Mouse (Mus musculus) heart, postnatal 0 days (tissue): ENCODE data around the gene Sel1l3. TPM values are rescaled to one million over a fixed set of nuclear protein-coding genes. Genes with fewer than 3 reads are reported as not detected.

Experiments
- ATAC-seq: fragments of 200-750 bp; cut with Nextera tagmentation; 2 replicates; pipeline ENCODE4 v1.8.0; 2017; ENCODE audit warnings: low read depth, moderate number of reproducible peaks, moderate library complexity; ENCODE audit not compliant: insufficient read depth
- DNase-seq: peaks from one replicate; pipeline ENCODE4 v3.0.0-alpha.2; 2016; ENCODE audit warnings: low spot score
- H3K27ac ChIP-seq: fragments of 300-500 bp; sonication (generic); 2 replicates; pipeline ENCODE4 v1.5.1; 2014; ENCODE audit warnings: low read depth, mild to moderate bottlenecking
- H3K27me3 ChIP-seq: fragments of 300-500 bp; sonication (generic); 2 replicates; pipeline ENCODE4 v1.6.1; 2014; ENCODE audit warnings: low read length, mixed read lengths; ENCODE audit not compliant: control insufficient read depth, insufficient read depth
- H3K36me3 ChIP-seq: fragments of 300-500 bp; sonication (generic); replicated peaks from 2 replicates; pipeline ENCODE4 v1.6.1; 2014; ENCODE audit warnings: low read length, mixed read lengths; ENCODE audit not compliant: control insufficient read depth, insufficient read depth
- H3K4me1 ChIP-seq: fragments of 300-500 bp; sonication (generic); 2 replicates; pipeline ENCODE4 v1.6.1; 2014; ENCODE audit warnings: antibody characterized with exemption; ENCODE audit not compliant: control insufficient read depth, insufficient read depth
- H3K4me2 ChIP-seq: fragments of 300-500 bp; sonication (generic); 2 replicates; pipeline ENCODE4 v1.6.1; 2014; ENCODE audit warnings: low read depth, mild to moderate bottlenecking, low read length, moderate library complexity
- H3K4me3 ChIP-seq: fragments of 300-500 bp; sonication (generic); 2 replicates; pipeline ENCODE4 v1.5.1; 2014; ENCODE audit warnings: low read depth, low read length
- H3K9ac ChIP-seq: fragments of 300-500 bp; sonication (generic); replicated peaks from 2 replicates; pipeline ENCODE4 v1.6.1; 2014; ENCODE audit warnings: low read depth, low read length, mixed read lengths
- H3K9me3 ChIP-seq: fragments of 300-500 bp; sonication (generic); replicated peaks from 2 replicates; pipeline ENCODE4 v1.6.1; 2016; ENCODE audit warnings: low read length; ENCODE audit not compliant: control insufficient read depth
- CTCF ChIP-seq: IDR thresholded peaks from 2 replicates; pipeline ENCODE4 v1.5.1; 2016; ENCODE audit warnings: antibody characterized with exemption, control low read depth, low read depth
- EP300 ChIP-seq: IDR thresholded peaks from 2 replicates; pipeline ENCODE4 v1.6.1; 2016; ENCODE audit warnings: antibody characterized with exemption, low read depth
- WGBS: fragments of 180-500 bp; shearing (Covaris S2); extraction: QIAGEN DNeasy Blood & Tissue Kit; methylation state at CpG from one replicate; pipeline ENCODE4 v1.1.7; 2014; 5-methylcytosine and 5-hydroxymethylcytosine counted together
- polyA plus RNA-seq: library from polyadenylated mRNA; unstranded; fragments of >200 nt; fragmentation: Nextera tagmentation; extraction: Ambion mirVana; gene quantifications from 2 replicates; pipeline ENCODE4 v1.2.1, GENCODE M21; 2015
- total RNA-seq: library from RNA; depleted of rRNA; stranded (reverse); fragments of >200 nt; gene quantifications from 2 replicates; pipeline ENCODE4 v1.2.3, GENCODE M21; 2014; ENCODE audit warnings: low replicate concordance

Sel1l3 gene
- total and polyA plus RNA-seq, 2 experiments from 2014 or later, result 0.14 to 1.4 TPM

DNA sequence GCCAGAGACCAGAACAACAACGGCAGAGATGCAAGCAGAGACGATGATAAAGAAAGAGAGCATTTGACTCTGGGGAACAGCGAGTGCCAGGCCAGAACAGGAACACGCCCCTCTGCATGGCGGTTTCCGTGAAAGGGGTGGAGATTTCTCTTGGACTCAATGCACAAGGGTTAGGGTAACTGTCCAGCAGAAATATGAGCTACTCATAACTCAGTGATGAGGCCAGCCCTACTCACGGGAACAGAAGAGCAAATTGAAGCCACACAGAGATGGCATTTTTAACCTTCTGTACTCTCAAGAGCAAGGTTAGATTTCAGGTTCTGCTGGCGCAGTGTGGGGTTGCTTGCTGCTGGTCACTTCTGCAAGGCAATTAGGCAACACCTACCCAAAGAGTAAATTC, 11.0 kb downstream of the Sel1l3 start:
- Histone ChIP-seq H3K9ac (no peak overlapping the region), H3K27ac (no peak overlapping the region), H3K27me3 (no peaks in the 10 kb centered on the region), H3K9me3 (no peaks in the 10 kb centered on the region), H3K4me3 (no peak overlapping the region), H3K36me3 (no peaks in the 10 kb centered on the region), H3K4me1 (no peaks in the 10 kb centered on the region), H3K4me2 (no peak overlapping the region)
- DNase-seq, result no peak
- TF ChIP-seq CTCF, result no peak
- no peak for TF ChIP-seq EP300
- no peak for ATAC-seq
- 59% methylated on average over 8 of the region's 8 CpGs for WGBS

DNA sequence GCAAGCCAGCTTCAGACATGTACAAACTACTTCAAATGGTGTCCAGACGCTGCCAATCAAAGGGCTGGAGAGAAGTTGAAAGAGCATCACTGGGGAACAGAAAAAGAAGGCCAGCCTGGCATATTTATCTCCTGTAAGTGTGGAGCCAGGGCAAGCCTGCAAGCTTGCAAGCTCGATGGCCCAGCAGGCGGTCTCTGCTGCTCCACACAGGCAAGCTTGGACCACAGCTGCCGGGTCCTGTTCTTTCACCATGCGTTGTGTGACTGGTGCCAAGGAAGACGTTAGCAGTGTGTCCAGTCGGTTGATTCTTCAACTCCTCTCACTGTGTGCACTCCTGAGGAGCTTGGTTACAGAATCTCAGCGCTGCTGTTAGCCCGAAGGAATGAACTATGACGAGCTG, 12.9 kb downstream of the Sel1l3 start:
- Histone ChIP-seq H3K4me2 (no peak overlapping the region), H3K4me3 (no peak overlapping the region), H3K27me3 (no peaks in the 10 kb centered on the region), H3K27ac (no peak overlapping the region), H3K4me1 (no peaks in the 10 kb centered on the region), H3K9ac (no peak overlapping the region), H3K36me3 (no peaks in the 10 kb centered on the region), H3K9me3 (no peaks in the 10 kb centered on the region)
- WGBS, result 79% methylated on average over 10 of the region's 10 CpGs
- TF ChIP-seq CTCF, result no peak
- no peak for TF ChIP-seq EP300
- ATAC-seq (no peak), DNase-seq (no peak)

DNA sequence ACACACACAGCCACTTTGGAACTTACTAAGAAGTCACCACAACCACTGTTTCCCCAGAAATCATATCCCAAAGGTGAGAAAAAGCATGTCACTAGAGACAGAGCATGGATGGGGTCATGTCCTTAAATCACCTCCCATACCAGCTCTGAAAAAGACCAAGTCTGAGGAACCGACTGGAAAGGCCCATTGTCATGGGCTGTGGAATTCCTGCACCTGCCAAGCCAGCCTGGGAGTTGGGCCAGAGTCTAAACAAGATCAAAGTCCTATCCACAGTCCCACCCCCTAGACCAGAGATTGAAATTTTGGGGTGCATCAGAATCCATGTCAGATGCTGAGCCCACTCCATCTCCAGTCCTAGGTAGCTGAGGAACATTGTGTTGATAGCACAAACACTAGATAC, 15.3 kb downstream of the Sel1l3 start:
- H3K4me2 ChIP-seq, result no peak overlapping the region
- H3K36me3 ChIP-seq, result no peaks in the 10 kb centered on the region
- H3K9ac ChIP-seq, result no peak overlapping the region
- no peaks in the 10 kb centered on the region for H3K9me3 ChIP-seq
- no peaks in the 10 kb centered on the region for H3K27me3 ChIP-seq
- no peak overlapping the region for H3K4me3 ChIP-seq
- ATAC-seq (no peak), DNase-seq (no peak)
- H3K27ac ChIP-seq, result no peak overlapping the region
- H3K4me1 ChIP-seq, result no peaks in the 10 kb centered on the region
- WGBS, result 23% methylated on average over 1 of the region's 1 CpGs
- no peak for TF ChIP-seq CTCF
- TF ChIP-seq EP300, result no peak

DNA sequence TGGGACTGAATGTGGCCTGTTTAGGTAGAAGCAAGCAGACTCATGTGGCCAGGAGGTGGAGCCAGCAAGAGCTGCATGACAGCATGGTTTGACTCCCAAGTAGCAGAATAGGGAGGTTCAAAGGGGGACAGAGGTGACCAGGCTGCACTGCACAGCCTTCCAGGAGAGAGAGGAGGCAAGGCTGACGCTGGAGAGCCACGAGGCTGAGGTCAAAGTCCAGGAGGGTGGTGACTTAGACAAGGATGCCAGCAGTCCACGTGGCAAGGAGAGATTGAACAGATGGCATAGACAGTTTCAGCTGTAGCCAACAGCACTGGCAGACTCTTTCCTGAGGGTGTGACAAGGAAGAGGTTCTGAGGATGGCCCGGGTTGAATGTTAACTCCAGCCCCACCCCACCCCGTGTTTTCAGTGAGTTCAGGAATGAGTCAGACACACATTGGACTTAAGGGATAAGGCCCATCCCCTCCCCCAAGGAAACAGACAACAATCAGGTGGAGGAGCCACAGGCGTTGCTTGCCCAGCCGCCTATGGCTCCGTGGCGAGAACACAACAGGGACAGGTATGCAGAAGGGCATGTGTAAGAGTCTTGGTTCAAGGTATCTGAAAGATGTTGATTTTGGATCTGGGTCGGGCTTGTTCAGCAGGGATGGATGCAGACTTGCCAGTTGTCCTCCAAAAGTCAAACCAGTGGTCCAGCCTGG, 17.2 kb downstream of the Sel1l3 start:
- DNase-seq, result no peak
- 53% methylated on average over 10 of the region's 10 CpGs for WGBS

DNA sequence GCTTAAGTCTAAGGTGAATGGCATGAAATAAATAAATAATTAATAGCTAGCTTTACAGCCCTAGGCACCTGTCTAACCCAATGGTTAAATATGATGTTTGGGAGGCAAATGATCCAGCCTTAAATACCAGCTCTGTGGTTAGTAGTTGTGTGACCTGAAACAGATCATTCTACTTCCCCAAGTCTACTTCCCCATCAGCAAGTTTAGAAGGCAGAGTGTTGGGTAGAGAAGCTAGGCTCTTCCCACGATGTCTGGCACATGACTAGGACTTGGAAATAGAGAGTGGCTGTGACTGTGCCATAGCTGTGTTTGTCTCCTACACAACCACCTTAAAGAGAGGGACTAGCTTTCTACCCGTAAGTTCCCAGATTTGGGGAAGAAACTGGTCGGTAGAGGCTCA, 18.9 kb downstream of the Sel1l3 start:
- H3K36me3 ChIP-seq, result no peaks in the 10 kb centered on the region
- no peak overlapping the region for H3K27ac ChIP-seq
- DNase-seq (no peak), ATAC-seq (no peak)
- no peak overlapping the region for H3K4me2 ChIP-seq
- no peak overlapping the region for H3K9ac ChIP-seq
- no peaks in the 10 kb centered on the region for H3K9me3 ChIP-seq
- WGBS, result 80% methylated on average over 3 of the region's 3 CpGs
- H3K27me3 ChIP-seq, result no peaks in the 10 kb centered on the region
- TF ChIP-seq EP300 (no peak), CTCF (no peak)
- H3K4me3 ChIP-seq, result no peak overlapping the region
- no peaks in the 10 kb centered on the region for H3K4me1 ChIP-seq

More for the DNA sequence above, 17.2 kb downstream of the Sel1l3 start:
- no peaks in the 10 kb centered on the region for H3K27me3 ChIP-seq
- no peak; the same call in 1 of the 2 replicates for ATAC-seq
- no peaks in the 10 kb centered on the region for H3K4me1 ChIP-seq
- no peak overlapping the region for H3K9ac ChIP-seq
- H3K27ac ChIP-seq, result no peak overlapping the region
- H3K9me3 ChIP-seq, result no peaks in the 10 kb centered on the region
- no peak for TF ChIP-seq EP300
- TF ChIP-seq CTCF, result peak; percentile 26; the same call in 1 of the 2 replicates
- H3K4me3 ChIP-seq, result no peak overlapping the region
- no peaks in the 10 kb centered on the region for H3K36me3 ChIP-seq
- no peak overlapping the region for H3K4me2 ChIP-seq

DNA sequence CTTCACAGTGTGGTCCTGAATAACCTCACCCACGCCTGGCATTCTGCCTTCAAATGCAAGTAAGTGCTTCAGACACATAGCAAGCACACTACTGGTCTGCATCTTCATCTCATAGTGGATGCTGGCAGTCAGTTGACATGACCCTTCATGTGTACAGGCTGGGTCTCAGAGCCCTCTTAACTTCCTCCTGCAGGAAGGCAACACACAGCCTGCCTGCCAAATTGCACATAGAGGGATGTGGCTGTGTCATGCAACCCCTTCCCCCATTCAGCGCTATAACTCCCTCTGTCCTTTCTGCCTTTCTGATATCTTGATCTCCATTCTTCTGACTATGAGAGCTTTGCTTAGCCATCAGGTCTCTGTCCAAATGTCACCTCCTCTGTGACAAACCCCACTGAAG, 19.3 kb downstream of the Sel1l3 start:
- H3K9me3 ChIP-seq, result no peaks in the 10 kb centered on the region
- H3K27me3 ChIP-seq, result no peaks in the 10 kb centered on the region
- DNase-seq (no peak), ATAC-seq (no peak)
- no peak overlapping the region for H3K4me2 ChIP-seq
- H3K4me1 ChIP-seq, result no peaks in the 10 kb centered on the region
- no peak overlapping the region for H3K27ac ChIP-seq
- H3K9ac ChIP-seq, result no peak overlapping the region
- no peak overlapping the region for H3K4me3 ChIP-seq
- WGBS, result 64% methylated on average over 2 of the region's 2 CpGs
- H3K36me3 ChIP-seq, result no peaks in the 10 kb centered on the region
- no peak for TF ChIP-seq EP300
- TF ChIP-seq CTCF, result no peak
